Mouse (Mus musculus) ovary, adult 18-20 months (tissue): ENCODE results near the gene Clec3b.

ENCODE experiments used
- DNase-seq: peaks from one replicate; pipeline ENCODE4 v3.0.0; 2022; ENCODE audit warnings: low spot score, mixed read lengths

The Clec3b gene

DNA sequence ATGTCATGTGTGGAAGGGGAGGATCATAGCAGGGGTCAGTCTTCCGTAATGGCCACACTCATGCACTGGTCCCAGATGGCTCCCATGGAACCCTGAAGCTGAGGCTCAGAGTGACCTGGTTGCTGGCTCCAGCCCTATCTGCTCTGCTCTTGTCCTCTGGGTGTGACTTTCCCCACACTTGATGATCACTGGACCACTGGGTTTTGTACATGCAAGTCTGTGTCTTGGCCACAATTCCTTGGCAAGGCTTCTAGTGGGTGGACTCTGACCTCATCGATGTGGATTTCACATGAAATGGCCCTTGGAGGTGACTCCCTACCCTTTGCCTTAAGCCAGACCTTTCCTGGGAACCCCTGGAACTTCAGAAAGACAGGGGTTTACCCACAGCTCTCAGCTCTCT is 2.4 kb downstream of the Clec3b start:
- no peak for DNase-seq

DNA sequence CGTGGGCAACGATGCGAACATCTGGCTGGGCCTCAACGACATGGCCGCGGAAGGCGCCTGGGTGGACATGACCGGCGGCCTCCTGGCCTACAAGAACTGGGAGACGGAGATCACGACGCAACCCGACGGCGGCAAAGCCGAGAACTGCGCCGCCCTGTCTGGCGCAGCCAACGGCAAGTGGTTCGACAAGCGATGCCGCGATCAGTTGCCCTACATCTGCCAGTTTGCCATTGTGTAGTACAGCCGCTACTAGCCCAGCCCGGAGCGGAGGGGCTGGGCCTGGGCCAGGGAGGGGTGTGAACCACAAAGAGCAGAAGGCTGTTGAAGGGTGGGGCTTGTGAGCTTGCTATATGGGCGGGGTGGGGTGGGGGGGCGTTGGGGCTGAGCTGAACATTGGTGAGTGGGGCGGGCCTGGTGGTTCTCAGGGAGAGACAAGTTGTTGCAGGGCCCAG is 6.2 kb downstream of the Clec3b start:
- peak; percentile 73 for DNase-seq

GRCm38 (mm10) chr9:123157699-123158098 is 7.0 kb downstream of the Clec3b start:
- no peak for DNase-seq

DNA sequence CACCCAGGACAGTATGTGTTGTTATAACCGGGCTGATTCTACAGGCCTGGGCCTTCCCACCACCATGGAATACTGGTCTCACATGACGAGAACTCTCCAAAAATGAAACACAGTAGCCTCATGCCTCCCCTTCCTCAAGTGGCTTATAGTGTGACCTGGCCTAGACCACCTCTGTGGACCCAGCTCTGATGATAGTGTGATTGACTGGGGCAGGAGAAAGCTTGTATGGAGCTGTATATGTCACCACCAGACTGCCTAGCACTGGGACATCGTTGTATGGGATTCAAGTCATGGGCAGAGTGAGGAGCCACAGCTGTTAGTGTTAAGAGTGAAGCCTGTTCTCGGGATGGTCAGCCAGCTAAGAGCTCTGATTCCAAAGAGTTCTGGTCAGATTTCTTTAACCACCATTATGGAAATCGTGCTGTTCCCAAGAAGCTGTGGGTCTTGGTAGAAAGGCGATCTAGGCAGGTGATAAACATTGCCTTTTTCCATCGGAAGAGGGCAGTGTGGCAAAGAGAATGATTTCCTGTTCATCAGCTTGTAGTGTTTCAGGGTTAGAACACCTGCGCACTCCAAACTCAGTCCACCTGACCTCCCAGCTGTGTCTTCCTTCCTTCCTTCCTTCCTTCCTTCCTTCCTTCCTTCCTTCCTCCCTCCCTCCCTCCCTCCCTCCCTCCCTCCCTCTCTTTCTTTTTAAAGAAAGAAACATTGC is 7.5 kb downstream of the Clec3b start:
- no peak for DNase-seq

DNA sequence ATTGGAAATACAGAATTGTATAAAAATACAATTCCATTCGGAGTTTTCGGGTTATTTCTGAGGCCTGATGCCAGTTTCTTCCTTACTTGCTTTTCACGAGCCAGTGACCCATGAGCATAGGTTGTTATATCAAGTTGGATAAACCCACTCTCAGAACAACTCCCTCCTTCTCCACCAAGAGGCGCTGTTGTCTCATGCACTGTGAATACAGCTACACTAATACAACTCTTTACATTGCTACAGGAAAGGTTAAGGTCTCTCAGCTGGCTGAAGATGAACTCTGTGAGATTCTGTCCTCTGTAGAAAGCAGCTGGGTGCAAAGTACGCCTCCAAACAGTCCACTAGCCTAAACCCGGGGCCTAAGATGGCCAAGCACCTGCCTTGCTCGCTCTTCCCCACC is 8.6 kb downstream of the Clec3b start:
- no peak for DNase-seq

DNA sequence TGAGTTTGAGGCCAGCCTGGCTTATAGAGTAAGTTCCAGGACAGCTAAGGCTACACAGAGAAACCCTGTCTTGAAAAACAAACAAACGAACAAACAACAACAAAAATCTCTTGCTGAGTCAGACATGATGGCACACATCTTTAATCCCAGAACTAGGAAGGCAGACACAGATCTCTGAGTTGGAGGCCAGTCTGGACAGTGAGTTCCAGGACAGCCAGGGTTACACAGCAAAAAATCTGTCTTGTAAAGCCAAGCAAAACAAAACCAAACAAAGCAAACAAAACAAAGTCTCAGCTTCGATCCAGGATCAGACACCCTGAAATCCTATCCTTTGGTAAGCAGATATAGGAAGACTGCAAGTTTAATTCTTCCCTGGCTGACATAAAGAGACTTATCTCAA is 11.0 kb downstream of the Clec3b start:
- DNase-seq, result no peak

DNA sequence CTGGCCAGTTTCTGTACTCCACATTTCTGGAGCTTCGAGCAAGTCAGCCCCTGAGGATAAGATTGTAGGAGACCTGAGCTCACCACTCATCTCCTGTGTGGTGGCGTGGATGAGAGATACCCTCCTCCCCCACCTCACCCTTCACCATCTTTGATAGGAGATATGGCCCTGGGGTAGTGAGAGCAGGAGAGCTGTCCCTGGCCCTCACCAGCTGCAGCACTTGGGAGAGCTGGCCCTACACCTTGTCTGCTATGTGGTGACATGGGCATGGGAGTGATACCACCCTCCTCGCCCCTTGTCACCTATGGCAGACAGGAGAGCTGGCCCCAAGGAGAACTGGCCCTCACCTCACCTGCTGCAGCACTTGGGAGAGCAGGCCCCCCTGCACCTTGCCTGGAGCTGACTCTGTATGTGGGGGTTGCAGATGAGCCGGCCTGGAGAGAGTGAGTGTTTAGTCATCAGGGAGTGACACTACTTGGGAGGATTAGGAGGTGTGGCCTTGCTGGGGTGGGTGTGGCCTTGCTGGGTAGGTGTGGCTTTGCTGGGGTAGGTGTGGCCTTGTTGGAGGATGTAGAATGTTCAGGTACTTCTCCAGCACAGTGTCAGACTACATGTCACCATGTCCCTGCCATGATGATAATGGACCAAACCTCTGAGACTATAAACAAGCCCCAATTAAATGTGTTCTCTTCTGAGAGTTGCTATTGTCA is 12.4 kb downstream of the Clec3b start:
- no peak for DNase-seq

- DNase-seq, result no peak
Observed at GRCm38 (mm10) chr9:123165781-123166443, 15.2 kb downstream of the Clec3b start.

GRCm38 (mm10) chr9:123173760-123174159 is 23.0 kb downstream of the Clec3b start:
- no peak for DNase-seq

DNA sequence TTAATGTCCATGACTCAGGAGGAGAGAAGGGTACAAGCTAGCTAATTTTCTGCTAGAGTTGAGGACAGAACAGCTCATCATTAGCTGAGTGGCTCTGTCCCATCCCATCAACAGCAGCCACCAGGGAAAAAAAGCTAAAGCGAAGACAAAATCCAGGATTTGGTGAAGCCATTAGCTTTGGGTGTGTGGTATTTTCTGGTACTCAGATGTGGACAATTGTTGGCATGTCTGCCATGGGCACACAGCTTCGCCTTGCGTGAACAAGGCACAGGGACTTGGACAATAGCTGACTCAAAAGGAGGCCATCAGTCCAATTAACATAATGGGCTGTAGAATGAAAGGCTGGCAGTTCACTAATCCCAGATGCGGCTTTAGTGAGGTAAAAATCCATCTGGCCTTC is 23.6 kb downstream of the Clec3b start:
- DNase-seq, result no peak

DNA sequence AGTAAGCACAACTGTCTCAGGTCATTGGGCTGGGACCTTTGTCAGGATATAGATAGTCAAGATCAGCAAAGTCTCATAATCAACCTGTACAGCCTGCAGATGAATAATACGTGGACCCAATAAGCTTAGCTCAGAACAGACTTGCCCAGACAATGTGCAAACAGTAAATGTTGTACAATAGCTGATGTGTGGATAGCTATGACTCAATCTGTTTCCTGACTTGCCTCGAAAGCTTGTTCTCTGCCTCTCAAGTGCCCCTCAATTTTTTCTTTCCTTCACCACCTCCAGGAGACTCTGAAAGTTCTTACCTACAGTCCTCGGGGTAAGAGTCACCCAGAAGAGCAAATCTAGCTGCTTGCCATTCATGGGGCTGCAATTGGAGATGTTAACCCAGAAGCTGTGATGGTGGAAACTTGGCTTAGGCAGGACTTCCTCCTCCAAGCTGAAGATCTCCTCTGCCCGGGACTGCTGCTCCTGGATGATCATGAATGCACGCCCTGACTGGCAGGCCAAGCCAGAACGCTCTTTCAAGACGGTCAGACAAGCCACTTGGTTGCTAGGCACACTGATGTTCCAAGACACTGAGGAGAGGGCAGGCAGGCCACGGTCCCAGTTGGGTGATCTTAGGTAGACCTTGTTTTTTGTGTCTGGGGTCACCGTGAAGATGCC is 26.8 kb downstream of the Clec3b start:
- DNase-seq, result no peak

GRCm38 (mm10) chr9:123180003-123180402 is 29.3 kb downstream of the Clec3b start:
- peak; percentile 2 for DNase-seq

DNA sequence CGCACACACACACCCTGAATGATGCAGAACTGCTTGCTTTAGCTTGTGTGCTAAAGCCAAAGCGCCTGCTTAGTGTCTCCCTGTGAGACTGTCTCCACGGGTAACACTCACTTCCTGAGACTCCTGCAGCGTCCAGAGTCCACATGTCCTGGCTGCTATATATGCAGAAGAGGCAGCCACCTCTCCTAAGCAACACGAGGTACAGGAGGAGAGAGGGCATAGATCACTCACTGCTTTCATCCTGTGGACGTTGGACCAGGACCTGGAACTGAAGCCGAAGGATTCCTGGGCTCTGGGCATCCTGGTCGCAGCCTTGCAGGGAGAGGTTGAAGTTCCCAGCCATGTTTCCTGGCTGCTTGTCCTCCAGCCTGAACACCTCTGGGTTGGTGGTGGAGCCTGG is 32.5 kb downstream of the Clec3b start:
- DNase-seq, result no peak

DNA sequence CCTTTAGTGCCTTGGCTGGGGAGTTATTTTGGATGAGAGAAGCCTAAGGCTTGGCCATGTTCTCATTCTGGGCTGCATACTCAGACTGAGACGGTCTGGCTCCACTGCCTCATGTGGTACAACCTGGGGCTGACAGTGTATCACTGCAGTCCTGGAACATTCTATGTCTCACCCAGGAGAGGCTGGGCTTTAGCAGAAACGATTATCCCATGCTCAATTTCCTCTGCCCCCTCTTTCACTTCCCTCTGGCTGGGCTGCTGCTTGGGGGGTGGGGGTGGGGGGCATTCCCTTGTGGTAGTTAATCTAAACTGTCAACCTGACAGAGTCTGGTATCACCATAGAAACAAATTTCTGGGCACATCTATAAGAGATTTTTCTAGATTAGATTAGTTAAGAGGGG is 34.8 kb downstream of the Clec3b start:
- DNase-seq, result no peak

- no peak for DNase-seq
Observed at GRCm38 (mm10) chr9:123186151-123186550, 35.4 kb downstream of the Clec3b start.

- DNase-seq, result no peak
Observed at GRCm38 (mm10) chr9:123187589-123187988, 36.8 kb downstream of the Clec3b start.

GRCm38 (mm10) chr9:123188271-123188670 is 37.5 kb downstream of the Clec3b start:
- no peak for DNase-seq

DNA sequence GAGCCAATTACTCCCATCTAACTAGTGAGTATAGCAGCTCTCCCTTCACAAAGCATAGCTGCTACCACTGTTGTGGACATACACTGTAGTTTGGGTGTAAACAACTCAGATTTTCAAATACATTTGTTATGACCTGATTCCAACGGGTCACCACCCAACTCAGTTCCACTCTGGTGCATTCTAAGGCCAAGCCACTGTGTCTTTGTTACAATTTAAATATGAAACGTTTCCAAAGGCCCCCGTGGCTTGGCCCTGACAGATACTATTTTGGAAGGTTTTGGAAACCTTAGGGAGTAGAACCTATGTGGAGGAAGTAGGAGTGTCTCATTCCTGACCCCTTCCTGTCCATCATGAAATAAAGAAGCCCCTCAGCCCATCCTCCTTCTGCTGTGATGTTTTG is 49.4 kb downstream of the Clec3b start:
- DNase-seq, result no peak

- no peak for DNase-seq
Observed at GRCm38 (mm10) chr9:123206526-123206925, 55.8 kb downstream of the Clec3b start.

- DNase-seq, result no peak
Observed at GRCm38 (mm10) chr9:123206948-123207347, 56.2 kb downstream of the Clec3b start.
